Mouse (Mus musculus): ENCODE measurements around the gene Jdp2.

The Jdp2 gene

GRCm38 (mm10) chr12:85602153-85602552 is 3.3 kb downstream of the Jdp2 start:
- DNase-seq (ENCODE audit: low read depth) = no peak

DNA sequence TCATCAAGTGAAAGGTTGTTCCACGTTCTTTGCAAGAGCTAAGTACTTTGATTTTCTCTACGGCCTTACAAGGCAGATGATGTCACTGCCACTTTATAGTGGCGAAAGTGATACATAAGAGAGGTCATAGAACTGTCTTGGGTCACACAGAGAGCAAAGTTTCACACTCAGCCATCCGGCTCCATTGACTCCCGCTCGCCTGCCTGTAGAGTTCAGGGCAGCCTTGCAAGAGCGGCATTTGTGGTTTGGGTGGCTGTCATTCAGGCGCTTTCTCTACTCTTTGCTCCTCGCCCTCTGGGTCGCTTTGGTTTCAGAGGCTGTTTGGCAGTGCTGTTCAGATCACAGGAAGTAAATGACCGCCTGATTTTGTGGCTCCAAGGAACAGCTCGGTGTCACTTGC is 4.0 kb downstream of the Jdp2 start:
- DNase-seq (ENCODE audit: low read depth) = no peak

- DNase-seq (ENCODE audit: low read depth) = no peak
Measured at GRCm38 (mm10) chr12:85603767-85604166, 4.9 kb downstream of the Jdp2 start.

DNA sequence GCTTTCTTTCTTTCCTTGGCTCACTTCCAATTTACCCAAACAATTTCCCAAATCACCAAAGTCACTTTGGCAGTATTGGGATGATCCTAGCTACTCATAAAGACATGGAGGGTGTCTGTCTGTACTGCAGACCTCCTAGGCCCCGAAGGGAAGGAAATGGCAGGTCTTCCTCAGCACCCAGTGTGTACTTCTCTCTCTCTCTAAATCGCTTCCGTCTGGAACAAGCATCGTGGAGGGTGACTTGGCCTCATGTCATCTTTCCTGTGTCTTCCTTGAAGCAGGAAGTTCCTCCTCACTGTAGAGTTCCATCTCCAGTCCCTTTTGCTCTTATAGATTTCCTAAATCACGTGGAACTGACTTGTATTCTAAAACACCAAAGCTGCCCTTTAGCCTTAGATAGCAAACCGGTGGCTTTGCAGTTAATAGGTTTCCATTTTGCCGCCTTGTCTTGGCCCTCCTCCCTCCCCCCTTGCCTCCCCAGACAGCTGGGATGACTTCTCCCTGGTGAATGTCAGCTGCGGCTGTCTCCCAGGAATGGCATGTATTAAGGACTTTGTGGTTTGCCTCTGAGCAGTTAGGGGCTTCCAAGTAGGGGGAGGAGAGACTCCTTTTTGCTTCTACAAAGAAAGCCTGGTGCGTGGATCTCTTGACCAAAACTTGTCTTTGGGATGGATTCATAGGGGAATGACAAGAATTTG is 5.6 kb downstream of the Jdp2 start:
- DNase-seq (ENCODE audit: low read depth) = no peak

GRCm38 (mm10) chr12:85607519-85608449 is 9.0 kb downstream of the Jdp2 start:
- DNase-seq (ENCODE audit: low read depth) = no peak

GRCm38 (mm10) chr12:85610167-85610566 is 11.3 kb downstream of the Jdp2 start:
- no peak for DNase-seq (ENCODE audit: low read depth)

GRCm38 (mm10) chr12:85614090-85614489 is 15.3 kb downstream of the Jdp2 start:
- DNase-seq (ENCODE audit: low read depth) = no peak

GRCm38 (mm10) chr12:85615486-85615885 is 16.7 kb downstream of the Jdp2 start:
- DNase-seq (ENCODE audit: low read depth) = no peak

DNA sequence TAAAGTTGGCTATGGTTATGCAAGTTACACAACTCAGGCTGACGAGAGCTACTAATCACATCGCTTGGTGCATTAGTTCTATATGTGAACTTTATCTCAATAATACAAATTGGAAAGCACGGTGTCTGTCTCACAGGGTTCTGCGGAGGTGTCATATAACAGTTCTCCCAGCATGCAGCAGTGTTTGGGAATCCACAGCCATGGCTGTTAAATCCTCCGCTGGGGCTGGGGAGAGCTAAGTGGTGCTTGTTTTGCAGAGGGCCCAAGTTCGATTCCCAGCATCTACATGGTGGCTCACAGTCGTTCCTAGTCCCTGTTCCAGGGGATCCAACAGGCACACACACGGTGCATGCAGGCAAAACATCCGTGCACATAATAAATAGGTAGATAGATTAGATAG is 19.1 kb downstream of the Jdp2 start:
- DNase-seq (ENCODE audit: low read depth) = no peak

GRCm38 (mm10) chr12:85618430-85618829 is 19.6 kb downstream of the Jdp2 start:
- DNase-seq (ENCODE audit: low read depth) = no peak

DNA sequence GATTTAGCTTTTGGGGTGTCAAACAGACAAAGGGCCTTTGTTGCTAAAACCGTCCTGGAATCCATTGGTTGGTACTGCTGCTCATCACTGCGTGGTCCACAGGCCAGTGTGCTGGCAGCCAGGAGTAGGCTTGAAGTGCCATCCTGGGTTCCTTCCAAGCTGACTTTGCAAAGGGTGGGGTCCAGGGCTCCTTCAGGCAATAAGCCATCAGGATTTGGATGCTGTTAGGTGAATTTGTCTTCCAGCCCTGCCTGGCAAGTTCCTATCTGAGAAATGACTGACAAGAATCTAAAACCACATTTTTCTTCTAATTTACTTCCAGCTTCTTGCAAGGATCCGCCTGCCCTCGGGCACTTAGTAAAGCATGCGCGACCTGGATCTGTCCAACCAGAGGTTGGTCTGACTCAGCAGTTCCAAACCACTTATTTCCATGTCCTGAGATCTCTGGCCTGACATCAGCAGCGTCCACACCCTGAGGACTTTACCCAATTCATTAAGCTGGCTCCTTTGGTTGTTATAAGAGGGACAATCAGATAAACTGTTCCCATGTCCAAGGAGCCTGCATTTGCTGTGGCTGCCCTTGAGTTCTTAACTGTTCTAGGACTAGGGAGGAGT is 20.6 kb downstream of the Jdp2 start:
- no peak for DNase-seq (ENCODE audit: low read depth)

- no peak for DNase-seq (ENCODE audit: low read depth)
Measured at GRCm38 (mm10) chr12:85619898-85620443, 21.1 kb downstream of the Jdp2 start.

DNA sequence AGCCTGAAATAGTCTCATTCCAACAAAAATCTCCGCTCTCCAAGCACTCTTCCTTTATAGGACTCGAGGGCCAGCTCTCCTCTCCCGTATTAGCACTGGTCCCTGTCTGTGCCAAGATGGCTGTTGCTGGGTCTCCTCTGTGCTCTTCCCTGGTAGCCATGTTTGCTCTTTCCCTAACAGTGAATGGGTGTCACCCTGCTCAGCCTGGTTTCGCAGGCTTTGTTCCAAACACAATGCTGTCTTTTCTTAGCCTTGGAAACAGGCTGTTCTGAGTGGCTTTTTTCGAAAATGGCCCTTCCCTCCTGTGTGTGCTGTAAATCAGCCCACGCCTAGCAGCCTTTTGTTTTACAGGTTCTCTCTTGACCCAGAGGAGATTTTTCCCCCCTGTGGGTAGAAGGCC is 22.2 kb downstream of the Jdp2 start:
- no peak for DNase-seq (ENCODE audit: low read depth)

DNA sequence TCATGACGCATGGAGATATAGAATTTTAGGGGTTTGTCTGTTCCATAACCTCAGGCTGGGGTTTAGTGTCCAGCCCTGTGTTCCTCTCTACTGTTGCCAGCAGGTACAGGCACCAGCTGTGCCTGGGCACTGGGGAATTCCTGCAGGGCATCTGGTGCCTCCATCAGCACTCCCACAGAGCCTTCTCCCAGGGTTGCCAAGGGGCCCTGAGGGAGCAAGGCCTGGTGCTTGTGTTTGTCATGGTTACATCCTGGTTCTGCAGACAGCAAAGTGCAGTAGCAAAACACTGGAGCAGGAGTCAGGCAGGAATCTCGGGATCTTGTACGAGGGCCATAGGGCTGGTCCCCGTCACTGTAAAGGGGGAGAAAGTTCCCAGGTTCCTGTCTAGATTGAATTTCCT is 22.8 kb downstream of the Jdp2 start:
- DNase-seq (ENCODE audit: low read depth) = no peak

DNA sequence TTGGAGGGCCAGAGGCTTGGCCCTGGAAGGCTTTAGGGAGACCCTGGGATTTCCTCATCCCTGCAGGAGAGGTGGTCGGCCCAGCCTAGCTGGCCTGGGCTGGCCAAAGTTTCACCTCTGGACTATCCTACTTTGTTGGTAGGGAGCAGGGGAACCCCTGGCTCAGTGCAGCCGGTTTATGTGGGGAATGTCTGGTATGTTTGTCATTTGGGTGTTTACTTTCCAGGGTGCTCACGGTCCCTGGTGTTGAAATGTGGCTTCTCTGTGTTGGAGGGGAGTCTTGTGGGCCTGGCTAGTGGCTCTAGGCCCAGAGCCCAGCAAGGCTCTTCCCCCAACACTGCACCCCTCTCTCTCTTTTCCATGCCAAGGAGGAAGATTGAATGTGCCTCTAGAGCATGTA is 24.9 kb downstream of the Jdp2 start:
- DNase-seq (ENCODE audit: low read depth) = no peak

DNA sequence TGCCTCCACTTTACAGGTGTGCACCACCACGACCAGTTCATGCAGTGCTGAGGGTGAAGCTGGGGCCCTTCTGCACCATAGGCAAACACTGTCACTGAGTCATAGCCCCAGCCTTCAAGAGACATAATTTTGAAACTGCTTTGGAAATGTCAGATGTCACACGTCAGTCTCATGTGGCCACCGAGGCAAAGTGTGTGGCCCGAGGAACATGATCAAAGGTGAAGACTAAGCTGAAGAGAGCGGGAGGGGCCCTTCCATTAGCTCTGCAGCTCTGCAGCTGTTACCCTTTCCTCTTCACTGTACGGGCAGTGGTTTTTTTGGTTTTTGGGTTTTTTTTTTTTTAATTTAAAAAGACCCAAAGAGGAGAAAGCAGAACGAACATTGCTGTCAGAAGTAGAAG is 25.8 kb downstream of the Jdp2 start:
- peak; percentile 61 for DNase-seq (ENCODE audit: low read depth)

DNA sequence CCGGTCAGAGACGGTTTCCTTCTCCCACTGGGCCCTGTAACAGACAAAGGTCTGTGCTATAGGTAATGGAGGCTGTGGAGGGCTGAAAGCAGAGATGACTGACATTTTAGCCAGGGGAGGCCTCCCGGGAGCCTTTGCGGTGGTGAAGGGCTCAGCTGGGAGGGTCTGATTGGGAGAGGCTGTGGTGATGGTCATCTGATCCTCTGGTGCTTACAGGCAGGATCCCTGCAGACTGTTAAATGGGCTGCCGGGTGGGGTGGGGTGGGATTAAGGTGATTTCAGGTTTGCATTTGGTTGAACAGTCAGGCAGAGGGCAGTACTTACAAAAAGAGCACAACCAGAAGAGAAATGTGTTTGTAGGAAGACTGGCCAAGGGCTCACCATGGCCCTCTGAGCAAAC is 27.0 kb downstream of the Jdp2 start:
- no peak for DNase-seq (ENCODE audit: low read depth)

DNA sequence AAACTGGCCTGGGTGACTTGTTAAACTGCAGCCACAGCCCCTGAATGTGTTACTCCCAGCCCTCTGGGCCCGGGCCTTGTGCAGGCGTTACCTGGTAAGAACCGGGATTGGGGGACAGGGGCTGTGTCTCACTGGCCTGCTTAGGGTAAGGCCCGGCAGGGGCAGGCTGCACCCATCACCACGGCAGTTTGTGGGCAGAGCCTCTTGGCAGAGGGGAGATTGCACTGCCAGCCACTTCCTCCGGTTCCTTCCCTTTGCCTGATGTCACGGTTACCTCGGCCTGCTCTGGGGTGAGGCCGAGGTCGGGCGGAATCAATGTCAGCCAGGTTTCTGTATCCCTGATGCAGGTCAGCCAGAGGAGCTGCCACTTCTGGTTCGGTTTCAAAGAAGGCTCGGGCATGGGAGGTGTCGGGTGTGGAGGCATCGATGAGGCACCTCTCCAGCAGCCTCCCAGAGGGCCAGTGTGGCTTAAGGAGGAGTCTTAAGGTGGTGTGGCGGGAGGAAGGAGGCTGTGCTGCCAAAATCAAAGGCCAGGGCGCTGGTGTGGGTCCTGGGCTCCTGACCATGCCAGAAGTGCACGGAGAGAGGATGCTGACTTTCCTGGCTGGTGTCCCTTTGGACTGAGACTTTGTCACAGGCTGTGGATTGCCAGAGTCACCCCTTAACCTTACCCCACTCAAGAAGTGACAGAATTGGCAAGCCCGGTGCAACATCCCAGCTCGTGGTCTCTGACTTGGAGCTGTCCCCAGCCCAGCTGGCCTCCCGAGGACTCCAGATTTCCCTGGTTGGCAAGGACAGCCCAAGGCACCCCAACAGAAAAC is 31.0 kb downstream of the Jdp2 start:
- peak; percentile 29 for DNase-seq (ENCODE audit: low read depth)

GRCm38 (mm10) chr12:85631196-85631595 is 32.4 kb downstream of the Jdp2 start:
- no peak for DNase-seq (ENCODE audit: low read depth)

- no peak for DNase-seq (ENCODE audit: low read depth)
Measured at GRCm38 (mm10) chr12:85632321-85632720, 33.5 kb downstream of the Jdp2 start.

DNA sequence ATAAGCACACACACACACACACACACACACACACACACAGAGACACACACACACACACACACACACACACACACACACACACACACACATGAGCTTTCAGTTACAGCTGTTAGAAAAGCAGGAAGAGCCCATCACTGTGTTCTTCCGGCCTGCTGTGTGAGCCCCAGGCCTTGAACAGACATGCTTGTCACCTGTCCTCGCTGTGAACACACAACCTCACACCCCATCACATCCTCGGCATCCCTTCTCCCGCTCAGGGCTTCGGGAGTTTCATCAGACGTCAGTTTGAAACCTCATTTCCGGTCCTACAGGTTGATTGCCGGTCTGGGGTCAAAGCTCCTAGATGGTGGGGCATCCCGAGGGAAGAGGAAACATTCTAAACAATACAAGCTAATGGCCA is 39.1 kb downstream of the Jdp2 start:
- peak; percentile 45 for DNase-seq (ENCODE audit: low read depth)
